Mouse (Mus musculus) urinary bladder, postnatal 10 days (tissue): Measurements from ENCODE around the gene Nrxn2.

Source experiments
- DNase-seq: peaks from one replicate; pipeline ENCODE4 v3.0.0; 2022; ENCODE audit warnings: low spot score

Gene Nrxn2

GRCm38 (mm10) chr19:6518601-6519000 lies 100.1 kb downstream of the Nrxn2 start:
- DNase-seq: no peak

GRCm38 (mm10) chr19:6519483-6519882 lies 101.0 kb downstream of the Nrxn2 start:
- DNase-seq: no peak

GRCm38 (mm10) chr19:6521630-6522029 lies 103.1 kb downstream of the Nrxn2 start:
- no peak for DNase-seq

- no peak for DNase-seq
Measured at GRCm38 (mm10) chr19:6522289-6522688, 103.8 kb downstream of the Nrxn2 start.

GRCm38 (mm10) chr19:6525023-6525422 lies 106.5 kb downstream of the Nrxn2 start:
- DNase-seq: no peak

GRCm38 (mm10) chr19:6526010-6526409 lies 107.5 kb downstream of the Nrxn2 start:
- no peak for DNase-seq

GRCm38 (mm10) chr19:6527439-6527838 lies 108.9 kb downstream of the Nrxn2 start:
- DNase-seq: no peak

GRCm38 (mm10) chr19:6527839-6528531 lies 109.5 kb downstream of the Nrxn2 start:
- no peak for DNase-seq

GRCm38 (mm10) chr19:6529265-6529985 lies 110.9 kb downstream of the Nrxn2 start:
- no peak for DNase-seq

GRCm38 (mm10) chr19:6530359-6530758 lies 111.8 kb downstream of the Nrxn2 start:
- DNase-seq: no peak

GRCm38 (mm10) chr19:6531011-6531631 lies 112.6 kb downstream of the Nrxn2 start:
- DNase-seq: no peak

GRCm38 (mm10) chr19:6531832-6532471 lies 113.4 kb downstream of the Nrxn2 start:
- DNase-seq: no peak

- DNase-seq: no peak
Measured at GRCm38 (mm10) chr19:6532656-6533055, 114.1 kb downstream of the Nrxn2 start.

- no peak for DNase-seq
Measured at GRCm38 (mm10) chr19:6533290-6534117, 115.0 kb downstream of the Nrxn2 start.

- DNase-seq: no peak
Measured at GRCm38 (mm10) chr19:6534118-6534415, 115.5 kb downstream of the Nrxn2 start.

GRCm38 (mm10) chr19:6536201-6536600 lies 117.7 kb downstream of the Nrxn2 start:
- no peak for DNase-seq

- DNase-seq: no peak
Measured at GRCm38 (mm10) chr19:6536696-6537095, 118.2 kb downstream of the Nrxn2 start.

- DNase-seq: no peak
Measured at GRCm38 (mm10) chr19:6537526-6537925, 119.0 kb downstream of the Nrxn2 start.

GRCm38 (mm10) chr19:6538546-6538945 lies 120.0 kb downstream of the Nrxn2 start:
- DNase-seq: no peak

GRCm38 (mm10) chr19:6539592-6539991 lies 121.1 kb downstream of the Nrxn2 start:
- DNase-seq: no peak

- no peak for DNase-seq
Measured at GRCm38 (mm10) chr19:6540191-6540590, 121.7 kb downstream of the Nrxn2 start.

- no peak for DNase-seq
Measured at GRCm38 (mm10) chr19:6541521-6541920, 123.0 kb downstream of the Nrxn2 start.
